Mouse (Mus musculus): ENCODE measurements around the gene Akap7. TPM values are rescaled to one million over a fixed set of nuclear protein-coding genes. Genes with fewer than 3 reads are reported as not detected.

The Akap7 gene
- total RNA-seq, 1 experiment from 2014 or later = 39.0 TPM

GRCm38 (mm10) chr10:25158651-25159050, 149.0 kb downstream of the Akap7 start:
- no peak for ATAC-seq (ENCODE audit: extremely low read depth, insufficient number of reproducible peaks, low FRiP score, poor library complexity, severe bottlenecking)

- ATAC-seq (ENCODE audit: extremely low read depth, insufficient number of reproducible peaks, low FRiP score, poor library complexity, severe bottlenecking) = no peak
These were observed 150.3 kb downstream of the Akap7 start for GRCm38 (mm10) chr10:25157339-25157738.

GRCm38 (mm10) chr10:25154225-25154624, 153.4 kb downstream of the Akap7 start:
- ATAC-seq (ENCODE audit: extremely low read depth, insufficient number of reproducible peaks, low FRiP score, poor library complexity, severe bottlenecking) = no peak

GRCm38 (mm10) chr10:25151172-25151800, 156.4 kb downstream of the Akap7 start:
- no peak for ATAC-seq (ENCODE audit: extremely low read depth, insufficient number of reproducible peaks, low FRiP score, poor library complexity, severe bottlenecking)

GRCm38 (mm10) chr10:25145851-25146250, 161.8 kb downstream of the Akap7 start:
- no peak for ATAC-seq (ENCODE audit: extremely low read depth, insufficient number of reproducible peaks, low FRiP score, poor library complexity, severe bottlenecking)

- ATAC-seq (ENCODE audit: extremely low read depth, insufficient number of reproducible peaks, low FRiP score, poor library complexity, severe bottlenecking) = no peak
These were observed 162.6 kb downstream of the Akap7 start for GRCm38 (mm10) chr10:25144787-25145761.

GRCm38 (mm10) chr10:25141781-25142180, 165.9 kb downstream of the Akap7 start:
- no peak for ATAC-seq (ENCODE audit: extremely low read depth, insufficient number of reproducible peaks, low FRiP score, poor library complexity, severe bottlenecking)

GRCm38 (mm10) chr10:25140155-25140755, 167.4 kb downstream of the Akap7 start:
- ATAC-seq (ENCODE audit: extremely low read depth, insufficient number of reproducible peaks, low FRiP score, poor library complexity, severe bottlenecking) = no peak

GRCm38 (mm10) chr10:25133581-25133980, 174.1 kb downstream of the Akap7 start:
- no peak for ATAC-seq (ENCODE audit: extremely low read depth, insufficient number of reproducible peaks, low FRiP score, poor library complexity, severe bottlenecking)

GRCm38 (mm10) chr10:25128455-25128863, 179.2 kb downstream of the Akap7 start:
- no peak for ATAC-seq (ENCODE audit: extremely low read depth, insufficient number of reproducible peaks, low FRiP score, poor library complexity, severe bottlenecking)

GRCm38 (mm10) chr10:25126035-25126434, 181.6 kb downstream of the Akap7 start:
- no peak for ATAC-seq (ENCODE audit: extremely low read depth, insufficient number of reproducible peaks, low FRiP score, poor library complexity, severe bottlenecking)

- no peak for ATAC-seq (ENCODE audit: extremely low read depth, insufficient number of reproducible peaks, low FRiP score, poor library complexity, severe bottlenecking)
These were observed 186.7 kb downstream of the Akap7 start for GRCm38 (mm10) chr10:25120871-25121554.

Other genes starting within 250 kb of the Akap7 start
- 112 and 120 TPM in 2 replicates for gene Epb41l2, start 51.9 kb upstream of the Akap7 start, total RNA-seq (2017)
- 0.74 TPM in 1 of 2 replicates, not detected in the other for gene Smlr1, start 228.4 kb upstream of the Akap7 start, total RNA-seq (2017)

Data from neutrophil, adult 5-6 weeks (primary cell).